Mouse (Mus musculus): ENCODE results near the gene Acaca.

GRCm38 (mm10) chr11:84324032-84324752 lies 194.7 kb downstream of the Acaca start:
- TF ChIP-seq CTCF (IDR thresholded peaks at IDR 0.05; ENCODE audit: borderline replicate concordance, extremely low read depth, insufficient read depth, insufficient read length) (no peak), POLR2A (IDR thresholded peaks at IDR 0.05; ENCODE audit: borderline replicate concordance, extremely low read depth, insufficient read depth, insufficient read length, poor library complexity, severe bottlenecking) (no peak)

All from brain, embryonic 14.5 days (tissue).